Mouse (Mus musculus): Measurements from ENCODE around the gene Gm21985. TPM values are rescaled to one million over a fixed set of nuclear protein-coding genes. Genes with fewer than 3 reads are reported as not detected.
"Not testable (repeated sequence)": the region's sequence is repeated elsewhere in the genome, so short reads cannot be mapped to it uniquely, and the experiment has no call there.

The Gm21985 gene
- total RNA-seq, 2 experiments from 2014 or later = 0.64 TPM; not detected in 1

GRCm38 (mm10) chr2:112380131-112380530, 114.0 kb downstream of the Gm21985 start:
- intact Hi-C loops (cut with DNase I) = no loop called here

GRCm38 (mm10) chr2:112381219-112381618, 115.1 kb downstream of the Gm21985 start:
- intact Hi-C loops (cut with DNase I) = no loop called here
- DNase-seq = no peak

More at GRCm38 (mm10) chr2:112380131-112380530, 114.0 kb downstream of the Gm21985 start:
- no peak for DNase-seq

- intact Hi-C loops (cut with DNase I) = no loop called here
- DNase-seq = no peak
These were observed 124.7 kb downstream of the Gm21985 start for GRCm38 (mm10) chr2:112390843-112391242.

DNA sequence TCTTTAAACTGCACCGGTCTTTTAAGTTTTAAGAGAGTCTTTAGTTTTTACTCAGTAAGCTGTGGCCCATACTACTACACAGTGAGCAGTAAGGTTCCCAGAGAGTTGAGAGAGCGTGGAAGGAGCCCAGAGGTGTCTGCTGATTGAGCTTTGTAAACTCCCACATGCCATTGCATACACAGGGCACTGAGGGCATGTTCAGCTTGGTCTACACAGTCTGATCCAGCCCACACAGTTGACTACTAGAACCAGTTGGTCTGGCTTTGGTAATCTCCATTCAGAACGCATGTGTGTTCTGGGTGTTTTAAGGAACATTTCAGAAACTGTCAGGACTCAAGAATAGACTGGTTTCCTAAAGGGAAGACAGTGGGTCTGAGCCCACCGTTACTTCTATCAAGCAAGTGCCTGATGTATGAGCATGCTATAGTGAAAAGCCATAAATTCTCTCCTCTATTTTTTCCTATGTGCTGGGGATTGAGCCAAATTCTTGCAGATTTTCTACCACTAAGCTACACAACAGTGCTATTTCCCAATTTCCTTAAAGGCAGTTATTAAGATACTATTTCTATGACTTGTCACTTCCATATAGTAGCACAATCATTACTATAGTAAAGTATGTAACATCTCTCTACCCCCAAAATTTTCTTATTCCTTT, 125.4 kb downstream of the Gm21985 start:
- DNase-seq = no peak
- intact Hi-C loops (cut with DNase I) = no loop called here

DNA sequence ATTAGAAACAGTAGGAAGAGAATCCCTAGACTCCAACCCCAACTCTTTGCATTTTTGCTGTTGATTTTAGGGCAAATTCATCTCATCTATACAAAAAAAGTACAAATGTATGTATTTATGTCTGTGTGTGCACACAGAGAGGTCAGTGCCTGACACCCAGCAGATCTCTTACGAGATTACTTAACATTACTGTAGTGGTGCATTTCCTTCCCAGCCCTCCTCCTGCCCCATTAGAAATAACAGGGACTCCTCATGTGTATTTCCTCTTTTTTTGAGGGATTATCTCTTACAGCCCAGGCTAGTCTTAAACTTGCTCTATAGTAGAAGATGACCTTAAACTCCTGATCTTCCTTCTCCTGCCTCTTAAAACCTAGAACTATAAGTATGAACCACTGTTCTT, 126.6 kb downstream of the Gm21985 start:
- intact Hi-C loops (cut with DNase I) = no loop called here
- no peak for DNase-seq

DNA sequence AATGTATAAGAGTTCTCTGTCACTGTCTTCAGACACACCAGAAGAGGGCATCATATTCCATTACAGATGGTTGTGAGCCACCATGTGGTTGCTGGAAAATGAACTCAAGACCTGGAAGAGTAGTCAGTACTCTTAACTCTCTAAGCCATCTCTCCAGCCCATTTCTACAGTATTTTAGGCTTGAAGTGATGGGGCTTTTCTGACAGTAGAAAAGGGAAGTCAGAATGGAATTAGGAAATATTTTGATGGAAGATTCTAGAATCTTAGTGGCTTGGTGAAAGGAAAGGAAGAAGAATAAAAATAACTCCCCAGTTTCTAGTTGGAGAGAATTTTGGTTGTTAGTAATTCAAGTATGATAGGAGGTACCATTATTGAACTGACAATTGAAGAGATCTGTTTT, 127.8 kb downstream of the Gm21985 start:
- intact Hi-C loops (cut with DNase I) = no loop called here

DNA sequence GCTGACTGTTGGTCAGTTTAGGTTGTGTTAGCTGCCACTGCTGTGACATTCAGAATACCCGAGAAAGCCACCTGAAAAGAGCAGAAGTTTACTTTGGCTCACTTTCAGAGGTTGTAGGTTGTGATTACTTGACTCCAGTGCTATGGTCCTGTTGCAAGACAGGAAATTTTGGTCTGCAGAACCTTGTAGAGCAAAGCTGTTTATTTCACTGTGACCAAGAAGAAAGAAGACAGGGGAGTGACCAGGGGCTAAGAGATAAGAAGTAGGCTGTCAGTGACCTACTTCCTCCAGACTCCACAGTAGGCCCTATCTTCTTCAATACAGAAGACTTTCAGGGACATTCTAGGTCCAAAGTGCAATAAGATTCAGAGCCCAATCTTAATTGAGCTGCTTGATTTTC, 130.5 kb downstream of the Gm21985 start:
- intact Hi-C loops (cut with DNase I) = no loop called here
- no peak for DNase-seq

More for the DNA sequence above, 127.8 kb downstream of the Gm21985 start:
- DNase-seq = no peak

GRCm38 (mm10) chr2:112407030-112407429, 140.9 kb downstream of the Gm21985 start:
- DNase-seq = no peak
- intact Hi-C loops (cut with DNase I) = no loop called here

GRCm38 (mm10) chr2:112425308-112425707, 159.2 kb downstream of the Gm21985 start:
- intact Hi-C loops (cut with DNase I) = no loop called here
- DNase-seq = no peak

- DNase-seq; intact Hi-C loops (cut with DNase I): not testable (repeated sequence)
These were observed 162.4 kb downstream of the Gm21985 start for GRCm38 (mm10) chr2:112428534-112428933.

GRCm38 (mm10) chr2:112429665-112430064, 163.6 kb downstream of the Gm21985 start:
- no peak for DNase-seq
- intact Hi-C loops (cut with DNase I) = no loop called here

GRCm38 (mm10) chr2:112430403-112430802, 164.3 kb downstream of the Gm21985 start:
- intact Hi-C loops (cut with DNase I) = no loop called here

GRCm38 (mm10) chr2:112432523-112432922, 166.4 kb downstream of the Gm21985 start:
- no peak for DNase-seq
- intact Hi-C loops (cut with DNase I) = no loop called here

More at GRCm38 (mm10) chr2:112430403-112430802, 164.3 kb downstream of the Gm21985 start:
- no peak for DNase-seq

DNA sequence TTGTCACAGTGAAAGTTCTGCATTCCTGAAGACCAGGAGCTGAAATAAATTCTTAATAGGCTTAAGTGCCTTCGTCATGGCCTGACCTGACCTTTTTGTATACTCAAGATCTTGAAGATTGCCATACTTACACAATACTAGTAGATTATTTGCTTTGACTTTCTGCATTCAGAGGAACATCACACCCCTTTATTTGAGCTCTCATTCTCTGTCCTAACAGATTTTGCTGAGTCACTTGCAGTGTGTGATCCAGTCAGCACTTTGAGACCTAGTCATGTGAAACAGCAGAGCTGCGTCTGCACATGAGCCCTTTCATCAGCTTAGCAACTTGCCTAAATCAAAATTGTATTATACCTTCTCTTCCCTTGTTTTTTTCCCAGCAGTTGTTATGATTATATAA, 167.2 kb downstream of the Gm21985 start:
- no peak for DNase-seq
- intact Hi-C loops (cut with DNase I) = no loop called here

GRCm38 (mm10) chr2:112436292-112436691, 170.2 kb downstream of the Gm21985 start:
- DNase-seq = no peak
- intact Hi-C loops (cut with DNase I) = no loop called here

- no peak for DNase-seq
- intact Hi-C loops (cut with DNase I) = no loop called here
These were observed 171.5 kb downstream of the Gm21985 start for GRCm38 (mm10) chr2:112437589-112437988.

DNA sequence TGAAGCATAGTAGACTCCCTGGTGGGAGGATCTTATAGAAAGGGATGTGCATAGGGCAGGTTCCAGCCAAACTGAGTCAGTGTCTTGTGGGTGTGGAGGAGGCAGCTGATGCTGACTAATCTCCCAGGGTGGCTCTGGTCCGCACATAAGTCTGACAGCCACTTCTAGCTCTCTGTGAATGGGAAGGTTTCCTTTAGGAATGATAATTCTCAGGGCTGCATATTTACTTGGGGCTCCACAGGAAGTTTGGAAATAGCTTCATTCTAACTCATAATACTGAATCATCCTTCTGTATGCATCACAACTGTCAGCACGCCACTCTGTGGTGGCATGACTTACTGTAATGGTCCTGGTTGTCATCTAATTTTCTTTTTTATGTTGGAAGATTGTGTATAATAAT, 177.4 kb downstream of the Gm21985 start:
- intact Hi-C loops (cut with DNase I) = no loop called here
- DNase-seq = no peak

GRCm38 (mm10) chr2:112445511-112445910, 179.4 kb downstream of the Gm21985 start:
- DNase-seq = no peak
- intact Hi-C loops (cut with DNase I) = no loop called here

DNA sequence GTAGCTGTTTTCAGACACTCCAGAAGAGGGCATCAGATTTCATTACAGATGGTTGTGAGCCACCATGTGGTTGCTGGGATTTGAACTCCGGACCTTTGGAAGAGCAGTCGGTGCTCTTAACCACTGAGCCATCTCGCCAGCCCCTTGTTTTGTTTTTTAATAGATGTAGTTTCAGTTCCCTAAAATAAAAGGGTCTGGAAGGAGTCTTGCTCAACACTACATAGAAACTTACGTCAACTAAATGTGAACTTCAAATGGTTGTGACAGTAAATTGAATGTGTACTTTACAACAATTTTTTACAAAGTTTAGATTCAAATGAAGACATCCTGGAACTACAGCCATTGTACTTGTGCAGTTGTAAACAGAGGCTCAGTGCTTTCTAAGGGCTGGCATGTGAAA, 181.9 kb downstream of the Gm21985 start:
- DNase-seq; intact Hi-C loops (cut with DNase I): not testable (repeated sequence)

- intact Hi-C loops (cut with DNase I) = no loop called here
- no peak for DNase-seq
These were observed 182.5 kb downstream of the Gm21985 start for GRCm38 (mm10) chr2:112448510-112449059.

GRCm38 (mm10) chr2:112449597-112450296, 183.6 kb downstream of the Gm21985 start:
- DNase-seq = peak; percentile 13
- intact Hi-C loops (cut with DNase I) = loop anchor here (5.0 kb wide), 1 partner anchor 72 kb away; the partner anchor contains the start of gene Katnbl1

- intact Hi-C loops (cut with DNase I) = loop anchor here (5.0 kb wide), 1 partner anchor 75 kb away; the partner anchor contains the start of gene Katnbl1
- DNase-seq = not testable (repeated sequence)
These were observed 186.4 kb downstream of the Gm21985 start for GRCm38 (mm10) chr2:112452513-112452912.

All from left cerebral cortex, postnatal 4 days (tissue).